Mouse (Mus musculus): ENCODE measurements around the gene Pdzd2. TPM values are rescaled to one million over a fixed set of nuclear protein-coding genes. Genes with fewer than 3 reads are reported as not detected.

The Pdzd2 gene
- polyA plus RNA-seq, 1 experiment = 4.2 TPM

DNA sequence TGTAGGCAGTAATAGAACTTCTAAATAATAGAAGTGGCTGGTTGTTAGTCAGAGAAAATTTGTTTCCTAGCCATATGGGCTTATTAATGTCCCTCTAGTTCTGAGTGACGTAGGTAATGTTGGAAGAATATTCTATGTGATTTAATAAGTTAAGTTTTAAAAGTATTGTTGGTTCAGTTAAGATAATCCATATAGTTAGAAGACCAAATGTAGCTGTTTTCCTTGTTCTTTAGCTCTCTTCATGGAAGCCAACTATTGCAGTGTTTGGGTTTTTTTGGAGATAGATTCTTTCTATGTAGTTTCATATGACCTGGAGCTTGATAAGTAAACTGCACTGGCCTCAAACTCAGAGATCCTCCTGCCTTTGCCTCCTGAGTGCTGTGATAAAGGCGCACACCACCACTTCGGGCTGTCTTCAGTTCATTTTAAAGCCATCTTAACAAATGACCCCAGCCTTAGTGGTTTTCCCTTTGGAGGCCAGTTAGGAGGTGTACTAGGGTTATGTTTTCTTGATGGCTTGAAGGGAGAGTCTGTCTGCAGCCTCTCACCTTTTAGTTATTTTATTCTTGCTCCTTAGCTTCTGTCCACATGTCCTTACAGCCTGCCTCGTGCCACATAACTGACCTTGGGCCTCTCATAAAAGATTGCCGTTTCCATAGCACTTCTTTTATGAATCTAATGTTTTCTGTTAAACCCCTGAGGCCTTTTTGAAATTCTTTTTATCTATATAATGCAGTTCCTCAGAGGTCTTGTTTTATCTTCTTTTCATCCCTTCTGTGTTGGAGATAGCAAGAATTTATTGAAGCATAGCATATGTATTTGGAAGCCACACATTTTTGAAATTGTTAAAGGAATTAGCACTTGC is 399.0 kb downstream of the Pdzd2 start:
- Histone ChIP-seq H3K27me3 (ENCODE audit: control insufficient read depth, insufficient read depth, low read length) (no peaks in the 10 kb centered on the region), H3K27ac (ENCODE audit: control insufficient read depth, insufficient read depth, low read length) (no peak overlapping the region), H3K4me3 (ENCODE audit: control insufficient read depth, insufficient read depth, low read length) (no peak overlapping the region), H3K36me3 (ENCODE audit: control insufficient read depth, insufficient read depth, low read length) (peaks cover 7% of the 10 kb centered on the region; the same call in 1 of the 2 replicates), H3K4me1 (replicated peaks; ENCODE audit: control insufficient read depth, insufficient read depth, low read length) (no peaks in the 10 kb centered on the region)
- 97% methylated on average over 5 of the region's 5 CpGs for WGBS
- DNase-seq = no peak
- TF ChIP-seq CTCF (IDR thresholded peaks at IDR 0.05; ENCODE audit: borderline replicate concordance, control insufficient read depth, extremely low read depth, insufficient read depth, low read length, poor library complexity) (no peak), POLR2A (IDR thresholded peaks at IDR 0.05; ENCODE audit: control insufficient read depth, extremely low read depth, insufficient read depth, low read length, poor library complexity) (no peak)

DNA sequence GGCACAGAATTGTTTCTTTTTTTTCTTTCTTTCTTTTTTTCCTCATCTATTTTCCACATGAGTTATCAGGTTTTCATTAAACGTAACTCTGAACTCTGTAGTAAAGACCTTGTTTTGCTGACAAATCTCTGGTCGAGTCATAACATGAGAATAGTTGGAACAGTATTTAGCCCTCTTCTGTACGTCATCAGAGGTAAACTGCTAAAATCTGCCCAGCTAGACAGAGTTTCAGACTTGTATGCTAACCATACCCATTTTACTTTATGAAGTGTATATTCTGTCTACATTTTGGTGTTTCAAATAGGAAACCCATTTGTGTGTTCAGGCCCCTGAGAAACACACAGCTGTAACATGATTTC is 402.0 kb downstream of the Pdzd2 start:
- 95% methylated on average over 3 of the region's 3 CpGs for whole genome bisulfite sequencing
- Histone ChIP-seq H3K4me3 (ENCODE audit: control insufficient read depth, insufficient read depth, low read length) (no peak overlapping the region), H3K36me3 (ENCODE audit: control insufficient read depth, insufficient read depth, low read length) (peaks cover under 1% of the 10 kb centered on the region; the same call in 1 of the 2 replicates), H3K27me3 (ENCODE audit: control insufficient read depth, insufficient read depth, low read length) (no peaks in the 10 kb centered on the region), H3K4me1 (replicated peaks; ENCODE audit: control insufficient read depth, insufficient read depth, low read length) (no peaks in the 10 kb centered on the region), H3K27ac (ENCODE audit: control insufficient read depth, insufficient read depth, low read length) (no peak overlapping the region)
- TF ChIP-seq POLR2A (IDR thresholded peaks at IDR 0.05; ENCODE audit: control insufficient read depth, extremely low read depth, insufficient read depth, low read length, poor library complexity) (no peak), CTCF (IDR thresholded peaks at IDR 0.05; ENCODE audit: borderline replicate concordance, control insufficient read depth, extremely low read depth, insufficient read depth, low read length, poor library complexity) (no peak)
- DNase-seq = no peak

DNA sequence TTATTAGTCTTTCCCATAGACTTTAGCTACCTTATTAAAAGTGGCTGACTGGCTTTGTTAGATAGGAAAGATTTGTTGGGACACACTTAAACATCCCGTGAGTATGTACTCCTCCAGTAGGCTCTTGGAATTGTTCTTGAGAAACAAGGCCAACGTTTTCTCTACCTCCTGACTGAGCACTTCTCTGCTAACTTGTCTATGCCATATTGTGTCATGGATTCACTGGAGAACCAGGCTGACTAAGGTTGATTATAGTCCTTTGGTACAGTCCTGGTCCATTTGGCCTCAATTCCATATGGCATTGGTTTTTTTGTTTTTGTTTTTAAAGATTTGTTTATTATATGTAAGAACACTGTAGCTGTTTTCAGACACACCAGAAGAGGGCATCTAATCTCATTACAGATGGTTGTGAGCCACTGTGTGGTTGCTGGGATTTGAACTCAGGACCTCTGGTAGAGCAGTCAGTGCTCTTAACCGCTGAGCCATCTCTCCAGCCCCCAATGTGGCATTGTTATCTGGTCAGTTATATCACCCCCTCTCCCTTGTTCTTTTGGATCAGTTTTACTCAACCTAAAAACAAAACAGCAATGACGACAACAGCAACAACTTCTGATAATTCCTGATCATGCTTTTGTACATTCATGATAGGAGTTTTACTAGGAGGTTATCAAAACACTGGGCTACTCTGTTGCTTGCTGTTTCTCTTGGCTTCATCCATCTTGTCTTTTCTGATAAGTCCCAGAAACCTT is 402.5 kb downstream of the Pdzd2 start:
- TF ChIP-seq CTCF (IDR thresholded peaks at IDR 0.05; ENCODE audit: borderline replicate concordance, control insufficient read depth, extremely low read depth, insufficient read depth, low read length, poor library complexity) (no peak), POLR2A (IDR thresholded peaks at IDR 0.05; ENCODE audit: control insufficient read depth, extremely low read depth, insufficient read depth, low read length, poor library complexity) (no peak)
- 93% methylated on average over 4 of the region's 4 CpGs for WGBS

DNA sequence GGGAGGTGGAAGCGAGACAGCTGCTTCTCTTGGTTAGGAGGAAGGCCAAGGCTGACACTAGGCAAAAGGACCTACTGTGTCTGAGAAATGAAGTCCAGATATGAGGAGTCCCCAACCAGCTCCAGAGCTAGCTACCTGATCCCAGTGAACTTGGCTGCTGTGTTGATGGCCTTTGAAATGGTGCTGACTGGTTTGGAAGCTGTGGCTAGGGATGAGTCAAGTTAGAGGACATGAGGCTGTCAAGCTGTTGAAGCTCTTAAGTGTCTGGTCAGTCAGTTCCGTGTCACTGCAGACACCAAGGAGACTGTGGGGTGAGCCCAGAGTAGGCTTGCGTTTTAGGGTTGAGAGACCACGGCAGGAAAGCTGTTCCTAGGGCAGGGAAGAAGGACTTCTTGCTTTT is 405.3 kb downstream of the Pdzd2 start:
- no peak for DNase-seq
- WGBS = 89% methylated on average over 4 of the region's 4 CpGs
- Histone ChIP-seq H3K36me3 (ENCODE audit: control insufficient read depth, insufficient read depth, low read length) (no peaks in the 10 kb centered on the region), H3K4me3 (ENCODE audit: control insufficient read depth, insufficient read depth, low read length) (no peak overlapping the region), H3K27me3 (ENCODE audit: control insufficient read depth, insufficient read depth, low read length) (no peaks in the 10 kb centered on the region), H3K4me1 (replicated peaks; ENCODE audit: control insufficient read depth, insufficient read depth, low read length) (no peaks in the 10 kb centered on the region), H3K27ac (ENCODE audit: control insufficient read depth, insufficient read depth, low read length) (no peak overlapping the region)
- no peak for TF ChIP-seq CTCF (IDR thresholded peaks at IDR 0.05; ENCODE audit: borderline replicate concordance, control insufficient read depth, extremely low read depth, insufficient read depth, low read length, poor library complexity)
- no peak for TF ChIP-seq POLR2A (IDR thresholded peaks at IDR 0.05; ENCODE audit: control insufficient read depth, extremely low read depth, insufficient read depth, low read length, poor library complexity)

More for the DNA sequence above, 402.5 kb downstream of the Pdzd2 start:
- Histone ChIP-seq H3K27me3 (ENCODE audit: control insufficient read depth, insufficient read depth, low read length) (no peaks in the 10 kb centered on the region), H3K4me3 (ENCODE audit: control insufficient read depth, insufficient read depth, low read length) (no peak overlapping the region), H3K4me1 (replicated peaks; ENCODE audit: control insufficient read depth, insufficient read depth, low read length) (no peaks in the 10 kb centered on the region), H3K27ac (ENCODE audit: control insufficient read depth, insufficient read depth, low read length) (no peak overlapping the region), H3K36me3 (ENCODE audit: control insufficient read depth, insufficient read depth, low read length) (no peaks in the 10 kb centered on the region)
- no peak for DNase-seq

DNA sequence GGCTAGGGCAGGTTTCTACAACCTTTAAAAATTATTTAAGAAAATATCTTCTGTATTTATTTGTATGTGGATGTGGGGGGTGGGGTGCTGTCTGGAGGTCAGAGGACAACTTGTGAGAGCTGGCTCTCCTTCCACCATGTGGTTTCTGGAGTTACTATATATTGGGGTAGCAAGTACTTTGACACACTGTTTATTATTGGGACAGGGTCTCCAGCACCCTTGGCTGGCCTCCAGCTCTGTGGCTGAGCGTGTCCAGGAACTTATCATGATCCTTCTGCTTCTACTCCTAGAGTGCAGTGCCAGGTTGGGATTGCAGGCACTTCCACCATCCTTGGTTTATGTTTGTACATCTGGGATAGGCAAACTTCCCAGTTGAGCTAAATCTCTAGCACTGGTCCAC is 408.4 kb downstream of the Pdzd2 start:
- no peaks in the 10 kb centered on the region for H3K27me3 ChIP-seq (ENCODE audit: control insufficient read depth, insufficient read depth, low read length)
- TF ChIP-seq CTCF (IDR thresholded peaks at IDR 0.05; ENCODE audit: borderline replicate concordance, control insufficient read depth, extremely low read depth, insufficient read depth, low read length, poor library complexity) (no peak), POLR2A (IDR thresholded peaks at IDR 0.05; ENCODE audit: control insufficient read depth, extremely low read depth, insufficient read depth, low read length, poor library complexity) (no peak)
- 97% methylated on average over 1 of the region's 1 CpGs for WGBS
- H3K4me3 ChIP-seq (ENCODE audit: control insufficient read depth, insufficient read depth, low read length) = no peak overlapping the region
- H3K4me1 ChIP-seq (replicated peaks; ENCODE audit: control insufficient read depth, insufficient read depth, low read length) = no peaks in the 10 kb centered on the region
- no peak overlapping the region for H3K27ac ChIP-seq (ENCODE audit: control insufficient read depth, insufficient read depth, low read length)
- H3K36me3 ChIP-seq (ENCODE audit: control insufficient read depth, insufficient read depth, low read length) = no peaks in the 10 kb centered on the region
- no peak for DNase-seq

DNA sequence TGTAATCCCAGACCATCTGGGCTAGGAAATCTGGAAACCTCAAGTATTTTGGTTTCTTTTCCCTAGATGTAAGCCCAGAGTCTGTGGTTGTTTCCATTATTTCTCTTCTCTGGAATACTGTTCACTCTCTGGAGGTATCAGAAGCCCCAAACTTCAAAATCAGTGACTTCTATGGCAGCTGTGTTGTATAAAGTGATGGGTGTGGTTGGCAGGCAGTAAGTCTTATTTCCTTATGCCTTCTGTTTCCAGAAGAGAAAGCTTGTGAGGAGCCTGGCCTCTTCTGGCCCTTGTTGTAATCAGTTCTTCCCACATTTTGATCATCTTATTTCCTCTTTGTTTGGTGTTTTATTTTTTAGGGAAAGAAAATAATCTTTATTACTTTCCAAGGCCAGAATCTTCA is 408.8 kb downstream of the Pdzd2 start:
- Histone ChIP-seq H3K36me3 (ENCODE audit: control insufficient read depth, insufficient read depth, low read length) (no peaks in the 10 kb centered on the region), H3K27ac (ENCODE audit: control insufficient read depth, insufficient read depth, low read length) (no peak overlapping the region)
- no peak for DNase-seq

More for the DNA sequence above, 408.8 kb downstream of the Pdzd2 start:
- no peak for TF ChIP-seq CTCF (IDR thresholded peaks at IDR 0.05; ENCODE audit: borderline replicate concordance, control insufficient read depth, extremely low read depth, insufficient read depth, low read length, poor library complexity)
- no peak for TF ChIP-seq POLR2A (IDR thresholded peaks at IDR 0.05; ENCODE audit: control insufficient read depth, extremely low read depth, insufficient read depth, low read length, poor library complexity)
- Histone ChIP-seq H3K4me1 (replicated peaks; ENCODE audit: control insufficient read depth, insufficient read depth, low read length) (no peaks in the 10 kb centered on the region), H3K27me3 (ENCODE audit: control insufficient read depth, insufficient read depth, low read length) (no peaks in the 10 kb centered on the region), H3K4me3 (ENCODE audit: control insufficient read depth, insufficient read depth, low read length) (no peak overlapping the region)
